Mouse (Mus musculus): ENCODE data around the gene Olfr823. TPM values are rescaled to one million over a fixed set of nuclear protein-coding genes. Genes with fewer than 3 reads are reported as not detected.
"Not testable (repeated sequence)": the region's sequence is repeated elsewhere in the genome, so short reads cannot be mapped to it uniquely, and the experiment has no call there.

The Olfr823 gene
- total RNA-seq (2022), result not detected

GRCm38 (mm10) chr10:130115283-130115682 lies at the start of gene Olfr823:
Gene Olfr823 (minus strand): TSS chr10:130115383.
- not testable (repeated sequence) for DNase-seq (ENCODE audit: low spot score in 2 of 2)

DNA sequence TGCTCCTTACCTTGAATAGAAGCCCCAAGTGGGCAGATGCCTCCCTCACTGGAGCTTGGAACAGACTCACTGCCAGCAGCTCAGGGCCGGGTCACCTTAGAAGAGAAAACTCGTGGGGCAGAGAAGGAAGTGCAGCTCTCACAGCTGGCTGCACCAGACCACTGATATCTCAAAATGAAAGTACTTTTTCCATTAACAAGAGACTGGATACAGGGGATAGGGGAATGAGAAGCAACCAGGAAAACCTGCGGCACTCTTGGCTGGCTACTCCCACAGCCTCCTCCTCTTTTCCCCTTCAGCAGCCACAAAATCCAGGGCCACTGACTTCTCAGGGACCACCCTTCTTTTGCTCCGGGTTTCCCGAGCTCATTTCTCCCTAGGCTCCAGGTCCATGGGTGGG lies 28.9 kb upstream of the Olfr823 start:
- DNase-seq (ENCODE audit: low spot score in 2 of 2), result no peak

DNA sequence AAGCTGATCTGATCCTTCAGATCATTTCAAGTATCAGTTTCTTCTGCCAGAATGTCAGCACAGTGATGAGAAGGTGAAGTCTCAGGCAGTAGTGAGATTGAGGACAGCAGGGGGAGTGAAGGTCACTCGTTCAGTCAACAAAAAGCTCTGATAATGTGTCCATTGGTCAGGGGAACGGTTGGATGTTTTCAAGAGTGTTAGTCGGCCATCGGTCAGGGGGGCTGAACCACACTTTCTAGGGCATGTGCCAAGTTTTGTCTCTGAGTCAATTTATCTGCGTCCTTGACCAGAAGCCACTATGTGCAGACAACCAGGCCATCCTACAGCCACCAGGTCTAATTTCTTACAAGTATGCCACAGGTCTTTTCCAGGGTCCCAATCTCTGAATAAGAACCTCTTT lies 27.3 kb upstream of the Olfr823 start:
- not testable (repeated sequence) for DNase-seq (ENCODE audit: low spot score in 2 of 2)

DNA sequence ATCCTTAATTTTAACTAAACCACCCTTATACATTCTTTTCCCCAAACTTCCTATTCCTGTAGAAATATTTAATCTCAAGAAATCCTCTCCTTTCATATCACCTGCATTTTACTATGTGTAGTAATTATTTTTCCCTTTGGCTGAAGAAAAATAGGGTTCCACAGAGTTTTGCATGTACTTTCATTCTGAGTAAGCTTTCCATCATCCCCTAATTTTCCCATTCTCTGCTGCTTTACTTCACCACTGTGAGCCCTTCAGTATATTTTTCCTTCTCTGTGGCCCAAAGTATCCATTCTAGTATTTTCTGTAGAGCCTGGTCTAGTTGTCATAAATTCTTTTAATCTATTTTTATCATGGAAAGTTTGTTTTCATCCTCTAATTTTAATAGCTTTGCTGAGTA lies 19.6 kb upstream of the Olfr823 start:
- DNase-seq (ENCODE audit: low spot score in 2 of 2), result no peak

- not testable (repeated sequence) for DNase-seq (ENCODE audit: low spot score in 2 of 2)
These were observed 14.7 kb upstream of the Olfr823 start, which contains the start of gene Olfr824 for GRCm38 (mm10) chr10:130129900-130130299. Gene Olfr824 (minus strand): TSS chr10:130130000.

- not testable (repeated sequence) for DNase-seq (ENCODE audit: low spot score in 2 of 2)
These were observed 862 bp upstream of the Olfr823 start for GRCm38 (mm10) chr10:130116045-130116444.

DNA sequence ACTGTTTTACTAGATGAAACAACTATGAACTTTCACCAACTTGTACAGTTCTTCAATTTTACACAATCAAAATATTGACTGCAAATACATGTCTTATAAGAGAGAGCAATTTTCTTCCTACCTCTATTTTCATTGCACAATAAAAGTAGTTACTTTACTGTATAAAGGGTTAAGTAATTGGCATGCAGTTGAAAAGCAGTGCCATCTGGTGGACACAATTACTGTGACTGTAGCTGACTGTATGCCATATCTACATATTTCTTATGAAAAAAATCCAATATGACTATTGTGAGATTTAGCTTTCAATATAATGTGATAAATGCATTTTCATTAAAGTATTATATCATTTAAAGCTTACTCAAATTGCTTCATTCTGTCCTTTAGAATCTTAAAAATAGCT lies 19.1 kb downstream of the Olfr823 start:
- DNase-seq (ENCODE audit: low spot score in 2 of 2), result no peak

- peak; percentile 7 to 16 for DNase-seq (ENCODE audit: low spot score in 2 of 2)
These were observed 22.2 kb downstream of the Olfr823 start for GRCm38 (mm10) chr10:130092838-130093440.

GRCm38 (mm10) chr10:130070910-130071309 lies 44.3 kb downstream of the Olfr823 start, which contains the start of gene Olfr822:
Gene Olfr822 (plus strand): TSS chr10:130071210.
- DNase-seq (ENCODE audit: low spot score in 2 of 2), result no peak

Other genes with a start within 250 kb of the Olfr823 start
- gene Olfr814, start 235.5 kb downstream of the Olfr823 start, total RNA-seq (2022), result not detected
- gene Olfr815, start 209.5 kb downstream of the Olfr823 start, total RNA-seq (2022), result not detected
- not detected for gene Olfr816, start 199.8 kb downstream of the Olfr823 start, total RNA-seq (2022)
- not detected for gene Olfr818, start 166.3 kb downstream of the Olfr823 start, total RNA-seq (2022)
- not detected for gene Olfr819, start 148.1 kb downstream of the Olfr823 start, total RNA-seq (2022)
- gene Olfr247, start 139.2 kb downstream of the Olfr823 start, total RNA-seq (2022), result not detected
- gene Gm10310, start 130.3 kb downstream of the Olfr823 start, total RNA-seq (2022), result not detected
- gene Olfr820, start 102.8 kb downstream of the Olfr823 start, total RNA-seq (2022), result not detected
- not detected for gene Olfr821, start 85.0 kb downstream of the Olfr823 start, total RNA-seq (2022)
- not detected for gene Olfr822, start 44.2 kb downstream of the Olfr823 start, total RNA-seq (2022)
- not detected for gene Olfr824, start 14.6 kb upstream of the Olfr823 start, total RNA-seq (2022)
- not detected for gene Olfr825, start 51.4 kb upstream of the Olfr823 start, total RNA-seq (2022)
- gene Olfr826, start 68.8 kb upstream of the Olfr823 start, total RNA-seq (2022), result not detected
- not detected for gene Olfr827, start 99.0 kb upstream of the Olfr823 start, total RNA-seq (2022)
- gene Neurod4, start 164.9 kb upstream of the Olfr823 start, total RNA-seq (2022), result under 1 TPM in 3 of 4 experiments, not detected in 1; 0.22 to 0.61 (median 0.39) TPM
- gene Tespa1, start 207.5 kb upstream of the Olfr823 start, total RNA-seq (2022), result 1 to 10 TPM; 1.8 to 2.4 (median 2.1) TPM

All from left cerebral cortex, adult 8-10 months (tissue).